Mouse (Mus musculus) hindbrain, embryonic 16.5 days (tissue): ENCODE measurements at regions not wholly inside any gene's neighbourhood (a gene's known extent, or its start where the extent isn't known, plus 50 kb on each side); places are given as distances from the start of the nearest gene placed in this dataset.

Experiments
- ATAC-seq: fragments of 200-750 bp; cut with Nextera tagmentation; 2 replicates; pipeline ENCODE4 v1.8.0; 2017; ENCODE audit warnings: moderate TSS enrichment, moderate library complexity
- H3K27ac ChIP-seq: fragments of 300-500 bp; sonication (generic); 2 replicates; pipeline ENCODE4 v1.5.1; 2014; ENCODE audit warnings: low read depth, mild to moderate bottlenecking, control low read depth, low read length, moderate library complexity
- H3K27me3 ChIP-seq: fragments of 300-500 bp; sonication (generic); replicated peaks from 2 replicates; pipeline ENCODE4 v1.6.1; 2014; ENCODE audit warnings: low read length; ENCODE audit not compliant: control insufficient read depth, insufficient read depth
- H3K36me3 ChIP-seq: fragments of 300-500 bp; sonication (generic); 2 replicates; pipeline ENCODE4 v1.6.1; 2014; ENCODE audit warnings: mild to moderate bottlenecking, low read length, moderate library complexity, mixed read lengths; ENCODE audit not compliant: control insufficient read depth, insufficient read depth
- H3K4me1 ChIP-seq: fragments of 300-500 bp; sonication (generic); 2 replicates; pipeline ENCODE4 v1.6.1; 2014; ENCODE audit warnings: low read depth, low read length; ENCODE audit not compliant: control insufficient read depth, insufficient read depth
- H3K4me2 ChIP-seq: fragments of 300-500 bp; sonication (generic); 2 replicates; pipeline ENCODE4 v1.6.1; 2014; ENCODE audit warnings: mild to moderate bottlenecking, low read length, control low read depth, moderate library complexity
- H3K4me3 ChIP-seq: fragments of 300-500 bp; sonication (generic); 2 replicates; pipeline ENCODE4 v1.5.1; 2014; ENCODE audit warnings: mild to moderate bottlenecking, low read length, control low read depth, moderate library complexity
- H3K9ac ChIP-seq: fragments of 300-500 bp; sonication (generic); 2 replicates; pipeline ENCODE4 v1.6.1; 2014; ENCODE audit warnings: low read depth, mild to moderate bottlenecking, control low read depth, low read length, moderate library complexity
- H3K9me3 ChIP-seq: fragments of 300-500 bp; sonication (generic); 2 replicates; pipeline ENCODE4 v1.6.1; 2014; ENCODE audit warnings: mild to moderate bottlenecking, low read length, moderate library complexity; ENCODE audit not compliant: control insufficient read depth
- WGBS: fragments of 180-500 bp; shearing (Covaris S2); extraction: QIAGEN DNeasy Blood & Tissue Kit; methylation state at CpG from one replicate; pipeline ENCODE4 v1.1.7; 2014; 5-methylcytosine and 5-hydroxymethylcytosine counted together

DNA sequence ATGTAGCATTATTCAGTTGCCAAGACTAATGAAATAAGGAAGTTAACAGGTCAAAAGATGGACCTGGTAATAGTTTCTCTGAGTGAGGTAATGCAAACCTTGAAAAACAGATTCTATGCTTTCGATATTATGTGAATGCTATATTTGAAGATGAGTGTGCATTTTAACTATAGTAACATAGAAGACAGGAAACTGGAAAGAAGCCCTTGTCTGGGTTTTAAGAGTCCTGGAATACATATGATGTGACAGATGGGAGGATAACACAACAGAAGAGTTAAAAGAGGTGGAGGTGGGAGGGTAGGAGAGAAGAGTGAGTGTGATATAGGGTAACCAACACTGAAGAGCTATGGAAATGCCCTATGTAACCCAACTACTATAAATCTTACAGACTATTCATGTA, 1343.3 kb downstream of the Slitrk1 start:
- ATAC-seq = no peak
- no peak overlapping the region for H3K4me2 ChIP-seq
- WGBS = 98% methylated on average over 1 of the region's 1 CpGs
- no peaks in the 10 kb centered on the region for H3K9me3 ChIP-seq
- no peak overlapping the region for H3K9ac ChIP-seq
- H3K4me3 ChIP-seq = no peak overlapping the region
- H3K4me1 ChIP-seq = no peaks in the 10 kb centered on the region
- H3K36me3 ChIP-seq = no peaks in the 10 kb centered on the region
- H3K27ac ChIP-seq = no peak overlapping the region
- no peaks in the 10 kb centered on the region for H3K27me3 ChIP-seq

DNA sequence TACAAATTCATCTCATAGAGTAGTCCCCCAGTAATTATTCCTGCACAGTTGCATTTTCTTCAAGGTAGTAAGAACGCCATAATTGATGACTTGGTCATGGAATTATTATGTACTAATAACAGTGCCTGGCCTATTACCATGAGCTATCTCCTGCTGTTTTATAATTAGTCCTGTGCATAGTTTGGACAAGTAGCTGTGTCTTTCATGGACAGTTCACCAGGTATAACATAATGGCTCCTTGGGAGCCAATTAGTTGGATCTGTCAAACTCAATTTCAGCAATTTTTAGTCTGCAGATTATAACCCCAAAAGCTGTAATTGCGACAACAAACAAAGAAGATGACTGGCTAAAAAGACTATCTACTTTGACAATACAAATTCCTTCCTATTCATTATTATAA, 1345.5 kb downstream of the Slitrk1 start:
- 51% methylated on average over 2 of the region's 2 CpGs for WGBS
- no peak overlapping the region for H3K4me3 ChIP-seq
- no peaks in the 10 kb centered on the region for H3K27me3 ChIP-seq
- 0 out of 2 replicates have a peak, but pooled peaks have one; percentile 14 for ATAC-seq
- H3K9me3 ChIP-seq = no peaks in the 10 kb centered on the region
- no peak overlapping the region for H3K9ac ChIP-seq
- H3K36me3 ChIP-seq = no peaks in the 10 kb centered on the region
- H3K4me2 ChIP-seq = no peak overlapping the region
- no peaks in the 10 kb centered on the region for H3K4me1 ChIP-seq
- H3K27ac ChIP-seq = no peak overlapping the region
